In genomic region chr2:125781978-125782718, GRCm38 (mm10) we compare ENCODE assay signal across 7 mouse cellular contexts. TPM values are rescaled to one million over a fixed set of nuclear protein-coding genes. Genes with fewer than 3 reads are reported as not detected.
DNase-seq lines count a peak whose midpoint lies in the region; ATAC-seq and TF ChIP-seq lines count a peak whose summit lies in the region.

No protein-coding gene starts in this region.

- H3K4me2 ChIP-seq in limb, embryonic 13.5 days (replicated peaks) = peak overlapping the region; percentile 68

- no peak for TF ChIP-seq POLR2A in testis, adult 2 months (IDR thresholded peaks at IDR 0.05; ENCODE audit: control insufficient read depth, low read depth, low read length)

- peak overlapping the region; percentile 79 for H3K27ac ChIP-seq in testis, adult 2 months (ENCODE audit: control insufficient read depth, insufficient read depth, low read depth, low read length)
- H3K27ac ChIP-seq in limb, embryonic 13.5 days = peak overlapping the region; percentile 75; the same call in 1 of the 2 replicates

- peak; percentile 16; the same call in 1 of the 2 replicates for ATAC-seq in erythroblast, adult 5-6 weeks (replicated peaks; ENCODE audit: low FRiP score, poor library complexity, severe bottlenecking)
- ATAC-seq in limb, embryonic 13.5 days (ENCODE audit: low FRiP score, low read depth) = peak; percentile 3; the same call in 1 of the 2 replicates
- ATAC-seq in erythroid progenitor cell, adult 5-6 weeks (replicated peaks; ENCODE audit: low FRiP score, poor library complexity, severe bottlenecking) = no peak
- ATAC-seq in cerebellum, adult (ENCODE audit: insufficient number of reproducible peaks, low FRiP score, low TSS enrichment) = no peak

- no peak for TF ChIP-seq CTCF in testis, adult 2 months (IDR thresholded peaks at IDR 0.05; ENCODE audit: control insufficient read depth, insufficient read depth, insufficient replicate concordance, low read depth, low read length)

- no peaks in the 10 kb centered on the region for H3K27me3 ChIP-seq in testis, adult 2 months (ENCODE audit: control insufficient read depth, insufficient read depth, low read length)
- H3K27me3 ChIP-seq in limb, embryonic 13.5 days = no peaks in the 10 kb centered on the region

- H3K36me3 ChIP-seq in testis, adult 2 months (ENCODE audit: control insufficient read depth, insufficient read depth, low read length) = no peaks in the 10 kb centered on the region
- H3K36me3 ChIP-seq in limb, embryonic 13.5 days = peaks cover 6% of the 10 kb centered on the region; the same call in 1 of the 2 replicates

- H3K4me3 ChIP-seq in testis, adult 2 months (ENCODE audit: control insufficient read depth, low read depth, low read length) = peak overlapping the region; percentile 91
- peak overlapping the region; percentile 89 for H3K4me3 ChIP-seq in limb, embryonic 13.5 days

- H3K4me1 ChIP-seq in testis, adult 2 months (ENCODE audit: control insufficient read depth, insufficient read depth, low read length) = no peaks in the 10 kb centered on the region
- H3K4me1 ChIP-seq in limb, embryonic 13.5 days = peaks cover 24% of the 10 kb centered on the region

- peak overlapping the region; percentile 90 for H3K9ac ChIP-seq in limb, embryonic 13.5 days

- no peak for DNase-seq in testis, postnatal 14 days (ENCODE audit: low spot score)
- no peak for DNase-seq in lung, adult 18-20 months

- no peaks in the 10 kb centered on the region for H3K9me3 ChIP-seq in limb, embryonic 13.5 days

- WGBS in limb, embryonic 13.5 days = 3% methylated on average over 44 of the region's 44 CpGs

RNA-seq across cellular contexts. Expression of gene Secisbp2l, which starts 0.5 kb away (rescaled TPM):
- polyA plus RNA-seq in testis, adult 2 months (2012; rRNA removed) = 3.8 and 4.0 TPM in 2 replicates
- total RNA-seq in erythroblast, adult 5-6 weeks (2015; ENCODE audit: low replicate concordance) = 10.9 and 12.5 TPM in 2 replicates
- total RNA-seq in erythroblast, adult 5-6 weeks (2017; ENCODE audit: low replicate concordance) = 30.2 and 31.2 TPM in 2 replicates
- 20.7 and 21.8 TPM in 2 replicates for polyA plus RNA-seq in limb, embryonic 13.5 days (2015; fragmentation: Nextera tagmentation; extraction: Ambion mirVana)
- 19.3 and 23.4 TPM in 2 replicates for total RNA-seq in erythroid progenitor cell, adult 5-6 weeks (2015; ENCODE audit: low replicate concordance)
- total RNA-seq in erythroid progenitor cell, adult 5-6 weeks (2017; ENCODE audit: low replicate concordance) = 35.2 and 43.1 TPM in 2 replicates

RNA-seq across cellular contexts. Expression of gene Shc4, which starts 58.2 kb away (rescaled TPM):
- 4.8 and 8.5 TPM in 2 replicates for polyA plus RNA-seq in testis, adult 2 months (2012; rRNA removed)
- 0.38 and 1.3 TPM in 2 replicates for total RNA-seq in erythroblast, adult 5-6 weeks (2015; ENCODE audit: low replicate concordance)
- total RNA-seq in erythroblast, adult 5-6 weeks (2017; ENCODE audit: low replicate concordance) = 1.1 and 2.7 TPM in 2 replicates
- polyA plus RNA-seq in limb, embryonic 13.5 days (2015; fragmentation: Nextera tagmentation; extraction: Ambion mirVana) = 1.1 and 1.9 TPM in 2 replicates
- total RNA-seq in erythroid progenitor cell, adult 5-6 weeks (2015; ENCODE audit: low replicate concordance) = not detected in 2 replicates
- 0.15 and 3.3 TPM in 2 replicates for total RNA-seq in erythroid progenitor cell, adult 5-6 weeks (2017; ENCODE audit: low replicate concordance)

Comparison
In these comparisons a context has a peak if more than half of its experiments do, and no peak if none do; other contexts are left out.
1. ATAC-seq: peak in erythroblast, adult 5-6 weeks (single experiment) and limb, embryonic 13.5 days (single experiment); none in erythroid progenitor cell, adult 5-6 weeks (single experiment) and cerebellum, adult (single experiment).